Mouse (Mus musculus) kidney, adult 2 months (tissue): ENCODE results near the gene Prm2.

Experiments
- CTCF ChIP-seq: fragments of 200-500 bp; conservative IDR thresholded peaks from 2 replicates; pipeline ENCODE4 v1.5.1; 2011; ENCODE audit warnings: low read depth, mild to moderate bottlenecking, control low read depth, low read length, moderate library complexity, mixed read lengths; ENCODE audit not compliant: insufficient read depth, insufficient read length
- POLR2A ChIP-seq: fragments of 200-500 bp; IDR thresholded peaks from one replicate; pipeline ENCODE4 v1.6.1; 2011; ENCODE audit warnings: low read depth, low read length, control low read depth

- TF ChIP-seq CTCF (no peak), POLR2A (no peak)
Observed at GRCm38 (mm10) chr16:10777579-10778160, 18.3 kb downstream of the Prm2 start.
